Comparison of ENCODE assay signal across 8 mouse cellular contexts in the genomic region with DNA sequence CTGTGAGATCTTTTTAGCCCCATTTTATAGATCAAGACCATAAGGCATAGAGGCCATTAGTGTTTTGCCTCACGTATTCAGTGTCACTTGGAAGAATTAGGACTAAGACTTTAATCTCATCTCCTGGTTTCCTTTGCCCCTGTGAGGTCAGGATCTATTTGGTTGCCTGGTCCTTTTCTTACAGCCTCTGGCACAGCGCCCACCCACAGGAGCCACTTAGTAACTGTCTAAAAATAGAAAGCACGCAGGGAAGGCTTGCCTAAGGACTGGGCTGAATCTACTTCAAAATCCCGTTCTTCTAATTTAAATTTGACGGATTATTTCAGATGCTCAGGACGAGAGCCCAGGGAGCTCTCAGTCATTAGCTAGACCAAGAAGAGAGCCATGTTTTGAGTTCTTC. TPM values are rescaled to one million over a fixed set of nuclear protein-coding genes. Genes with fewer than 3 reads are reported as not detected.
DNase-seq lines count a peak whose midpoint lies in the region; ATAC-seq and TF ChIP-seq lines count a peak whose summit lies in the region.

No protein-coding gene starts in this region.

- no peaks in the 10 kb centered on the region for H3K36me3 ChIP-seq in lung, embryonic 16.5 days (ENCODE audit: control insufficient read depth, insufficient read depth, low read length)

- no peaks in the 10 kb centered on the region for H3K27me3 ChIP-seq in lung, embryonic 16.5 days (ENCODE audit: control insufficient read depth, insufficient read depth, low read depth, low read length)

- no peak overlapping the region; the same call in 1 of the 2 replicates for H3K4me3 ChIP-seq in lung, embryonic 16.5 days (ENCODE audit: low read length)
- no peak overlapping the region for H3K4me3 ChIP-seq in layer of hippocampus, adult 2 months

- intact Hi-C loops in left cerebral cortex, postnatal 4 days (cut with DNase I), result no loop called here
- intact Hi-C loops in left cerebral cortex, postnatal 25 days (cut with DNase I), result no loop called here
- intact Hi-C loops in heart, postnatal 10 days (cut with DNase I), result loop anchor here (2.0 kb wide), 1 partner anchor 30 kb away; no protein-coding TSS in a partner anchor

- peak overlapping the region; percentile 85 for H3K27ac ChIP-seq in lung, embryonic 16.5 days (ENCODE audit: low read length)
- H3K27ac ChIP-seq in layer of hippocampus, adult 2 months, result no peak overlapping the region

- TF ChIP-seq POLR2A in brain, embryonic 14.5 days (IDR thresholded peaks at IDR 0.05; ENCODE audit: borderline replicate concordance, extremely low read depth, insufficient read depth, insufficient read length, poor library complexity, severe bottlenecking), result no peak

- peak; percentile 70 for ATAC-seq in lung, embryonic 16.5 days (ENCODE audit: low read depth)
- ATAC-seq in megakaryocyte, adult 5-6 weeks (ENCODE audit: poor library complexity, severe bottlenecking), result no peak
- no peak for ATAC-seq in CD4-positive, CD25-positive, alpha-beta regulatory T cell, adult 4 months

- no peak for TF ChIP-seq CTCF in brain, embryonic 14.5 days (IDR thresholded peaks at IDR 0.05; ENCODE audit: borderline replicate concordance, extremely low read depth, insufficient read depth, insufficient read length)
- TF ChIP-seq CTCF in layer of hippocampus, adult 2 months (conservative IDR thresholded peaks at IDR 0.05), result no peak

- WGBS in lung, embryonic 16.5 days, result 15% methylated on average over 6 of the region's 6 CpGs

- H3K9me3 ChIP-seq in lung, embryonic 16.5 days (ENCODE audit: control insufficient read depth, low read length), result no peaks in the 10 kb centered on the region

- peak; percentile 61 for DNase-seq in left cerebral cortex, postnatal 4 days
- no peak for DNase-seq in left cerebral cortex, postnatal 25 days (ENCODE audit: low spot score in 2 of 2)
- peak; percentile 57 for DNase-seq in brain, embryonic 14.5 days (ENCODE audit: low read depth)
- peak; percentile 75 to 76 for DNase-seq in heart, postnatal 10 days
- no peak for DNase-seq in layer of hippocampus, adult 2 months (ENCODE audit: low spot score in 2 of 2)

- peak overlapping the region; percentile 41 for H3K4me2 ChIP-seq in lung, embryonic 16.5 days (ENCODE audit: low read depth, low read length)

- no peak overlapping the region for H3K9ac ChIP-seq in lung, embryonic 16.5 days (ENCODE audit: low read length)

- H3K4me1 ChIP-seq in lung, embryonic 16.5 days (replicated peaks; ENCODE audit: control insufficient read depth, insufficient read depth, low read length), result peaks cover 11% of the 10 kb centered on the region

RNA-seq across cellular contexts. Expression of a gene that starts 21.8 kb away (rescaled TPM):
- 100 to 1,000 TPM; 151 to 163 TPM for total RNA-seq in left cerebral cortex, postnatal 4 days (2021)
- total RNA-seq in left cerebral cortex, postnatal 25 days (2021), result 100 to 1,000 TPM; 112 to 125 TPM
- polyA plus RNA-seq in brain, embryonic 14.5 days (2012; rRNA removed), result 91.3 and 154 TPM in 2 replicates
- 100 to 1,000 TPM; 150 to 156 TPM for total RNA-seq in heart, postnatal 10 days (2021)
- 179 and 192 TPM in 2 replicates for polyA plus RNA-seq in lung, embryonic 16.5 days (2015; fragmentation: Nextera tagmentation; extraction: Ambion mirVana)
- 158 and 172 TPM in 2 replicates for total RNA-seq in megakaryocyte, adult 5-6 weeks (2015)
- total RNA-seq in megakaryocyte, adult 5-6 weeks (2017), result 132 and 146 TPM in 2 replicates
- polyA plus RNA-seq in CD4-positive, CD25-positive, alpha-beta regulatory T cell, adult 4 months (2017; shearing (Covaris generic)), result 100 to 1,000 TPM; 169 to 171 TPM
- 100 to 1,000 TPM; 124 to 136 TPM for total RNA-seq in layer of hippocampus, adult 2 months (2021)

Comparison
In these comparisons a context has a peak if more than half of its experiments do, and no peak if none do; other contexts are left out.
1. DNase-seq: peak in left cerebral cortex, postnatal 4 days (single experiment), brain, embryonic 14.5 days (single experiment) and heart, postnatal 10 days (2 of 2); none in left cerebral cortex, postnatal 25 days (0 of 2) and layer of hippocampus, adult 2 months (0 of 2).